ENCODE assay signal across 19 mouse cellular contexts in genomic region chr10:87501659-87502042, GRCm38 (mm10). TPM values are rescaled to one million over a fixed set of nuclear protein-coding genes. Genes with fewer than 3 reads are reported as not detected.
DNase-seq lines count a peak whose midpoint lies in the region; ATAC-seq and TF ChIP-seq lines count a peak whose summit lies in the region.
"Had no signal": no experiment of that assay in that cellular context is flagged by ENCODE, and none has a peak within 500 bp of the region (broad histone marks: within the 10 kb centered on the region; RNA-seq: fewer than 3 reads in every experiment).

No protein-coding gene starts in this region.

- H3K27ac ChIP-seq in embryonic facial prominence, embryonic 10.5 days (replicated peaks) = 0 out of 2 replicates have a peak overlapping the region, but pooled peaks have one; percentile 1
- H3K27ac ChIP-seq in forebrain, embryonic 13.5 days = peak overlapping the region; percentile 52
- H3K27ac ChIP-seq in hindbrain, postnatal 0 days = no peak overlapping the region
- H3K27ac ChIP-seq in neural tube, embryonic 12.5 days = no peak overlapping the region
- H3K27ac ChIP-seq: intestine, embryonic 15.5 days; liver, embryonic 15.5 days; macrophage had no signal

- H3K9me3 ChIP-seq in embryonic facial prominence, embryonic 10.5 days = 0 out of 2 replicates have a peak, but pooled peaks cover 3% of the 10 kb centered on the region
- peaks cover 3% of the 10 kb centered on the region for H3K9me3 ChIP-seq in forebrain, embryonic 13.5 days (replicated peaks)
- no peaks in the 10 kb centered on the region for H3K9me3 ChIP-seq in hindbrain, postnatal 0 days (ENCODE audit: low read length)
- no peaks in the 10 kb centered on the region for H3K9me3 ChIP-seq in neural tube, embryonic 12.5 days
- H3K9me3 ChIP-seq: intestine, embryonic 15.5 days; liver, embryonic 15.5 days had no signal

- peak; percentile 34 for DNase-seq in embryonic facial prominence, embryonic 10.5 days (ENCODE audit: low spot score)
- DNase-seq in hindbrain, postnatal 0 days (ENCODE audit: low spot score) = peak; percentile 27
- no peak for DNase-seq in yolk sac, embryonic 10.5 days (ENCODE audit: low spot score)
- DNase-seq in kidney, adult 9 months = no peak
- DNase-seq in adrenal gland, adult 8-10 months = no peak
- DNase-seq in ovary, postnatal 10 days (ENCODE audit: low spot score) = no peak
- DNase-seq: adrenal gland, postnatal 25 days; cerebellum, adult 9-10 months; gastrocnemius, postnatal 14 days had no signal

- peak; percentile 70 for ATAC-seq in forebrain, embryonic 13.5 days
- no peak for ATAC-seq in hindbrain, postnatal 0 days
- peak; percentile 39 for ATAC-seq in neural tube, embryonic 12.5 days (ENCODE audit: low FRiP score, low read depth)
- ATAC-seq: intestine, embryonic 15.5 days had no signal

- H3K9ac ChIP-seq in forebrain, embryonic 13.5 days = peak overlapping the region; percentile 50
- H3K9ac ChIP-seq in hindbrain, postnatal 0 days (replicated peaks; ENCODE audit: low read length) = no peak overlapping the region
- H3K9ac ChIP-seq in neural tube, embryonic 12.5 days = 0 out of 2 replicates have a peak overlapping the region, but pooled peaks have one; percentile 3
- H3K9ac ChIP-seq: intestine, embryonic 15.5 days; liver, embryonic 15.5 days had no signal

- 0 out of 2 replicates have a peak, but pooled peaks have one; percentile 4 for TF ChIP-seq CTCF in hindbrain, postnatal 0 days (IDR thresholded peaks at IDR 0.05; ENCODE audit: low read depth)

- peak overlapping the region; percentile 58 for H3K4me2 ChIP-seq in forebrain, embryonic 13.5 days
- H3K4me2 ChIP-seq in hindbrain, postnatal 0 days (ENCODE audit: low read depth, low read length) = peak overlapping the region; percentile 50
- H3K4me2 ChIP-seq in neural tube, embryonic 12.5 days (replicated peaks) = peak overlapping the region; percentile 54
- H3K4me2 ChIP-seq: intestine, embryonic 15.5 days; liver, embryonic 15.5 days had no signal

- WGBS in embryonic facial prominence, embryonic 10.5 days = 8% methylated on average over 7 of the region's 7 CpGs
- WGBS in forebrain, embryonic 13.5 days = 3% methylated on average over 7 of the region's 7 CpGs
- 5% methylated on average over 7 of the region's 7 CpGs for WGBS in hindbrain, postnatal 0 days
- 4% methylated on average over 7 of the region's 7 CpGs for WGBS in neural tube, embryonic 12.5 days

- peaks cover 88% of the 10 kb centered on the region for H3K27me3 ChIP-seq in embryonic facial prominence, embryonic 10.5 days (replicated peaks; ENCODE audit: low read depth, poor library complexity, severe bottlenecking)
- H3K27me3 ChIP-seq in forebrain, embryonic 13.5 days = peaks cover 22% of the 10 kb centered on the region
- H3K27me3 ChIP-seq in hindbrain, postnatal 0 days (ENCODE audit: insufficient read depth, low read length) = peaks cover 7% of the 10 kb centered on the region; the same call in 1 of the 2 replicates
- H3K27me3 ChIP-seq in neural tube, embryonic 12.5 days (replicated peaks) = peaks cover 22% of the 10 kb centered on the region
- H3K27me3 ChIP-seq: CH12.LX had no signal

- H3K4me3 ChIP-seq in embryonic facial prominence, embryonic 10.5 days = peak overlapping the region; percentile 33; the same call in 1 of the 2 replicates
- peak overlapping the region; percentile 29 for H3K4me3 ChIP-seq in forebrain, embryonic 13.5 days
- peak overlapping the region; percentile 17; the same call in 1 of the 2 replicates for H3K4me3 ChIP-seq in hindbrain, postnatal 0 days (ENCODE audit: low read length)
- H3K4me3 ChIP-seq in neural tube, embryonic 12.5 days = peak overlapping the region; percentile 9; the same call in 1 of the 2 replicates
- H3K4me3 ChIP-seq: intestine, embryonic 15.5 days; liver, embryonic 15.5 days had no signal

- peaks cover 12% of the 10 kb centered on the region for H3K4me1 ChIP-seq in embryonic facial prominence, embryonic 10.5 days
- peaks cover 38% of the 10 kb centered on the region for H3K4me1 ChIP-seq in forebrain, embryonic 13.5 days
- H3K4me1 ChIP-seq in hindbrain, postnatal 0 days (ENCODE audit: insufficient read depth, low read length) = no peaks in the 10 kb centered on the region
- peaks cover 17% of the 10 kb centered on the region for H3K4me1 ChIP-seq in neural tube, embryonic 12.5 days
- H3K4me1 ChIP-seq: intestine, embryonic 15.5 days; liver, embryonic 15.5 days had no signal

- H3K36me3 ChIP-seq in embryonic facial prominence, embryonic 10.5 days (replicated peaks) = no peaks in the 10 kb centered on the region
- H3K36me3 ChIP-seq in forebrain, embryonic 13.5 days (ENCODE audit: poor library complexity, severe bottlenecking) = no peaks in the 10 kb centered on the region
- H3K36me3 ChIP-seq in hindbrain, postnatal 0 days (ENCODE audit: insufficient read depth, low read length) = no peaks in the 10 kb centered on the region
- H3K36me3 ChIP-seq in neural tube, embryonic 12.5 days = no peaks in the 10 kb centered on the region
- H3K36me3 ChIP-seq: intestine, embryonic 15.5 days; liver, embryonic 15.5 days had no signal

RNA-seq across cellular contexts. Expression of gene Ascl1, which starts 8.2 kb away (rescaled TPM):
- 4.8 and 5.7 TPM in 2 replicates for polyA plus RNA-seq in embryonic facial prominence, embryonic 10.5 days (2016; fragmentation: Nextera tagmentation; extraction: Ambion mirVana)
- 32.1 and 33.9 TPM in 2 replicates for polyA plus RNA-seq in forebrain, embryonic 13.5 days (2015; fragmentation: Nextera tagmentation; extraction: Ambion mirVana)
- 19.4 and 23.9 TPM in 2 replicates for total RNA-seq in hindbrain, postnatal 0 days (2014; rRNA removed)
- 4.6 and 4.7 TPM in 2 replicates for polyA plus RNA-seq in hindbrain, postnatal 0 days (2015; fragmentation: Nextera tagmentation; extraction: Ambion mirVana)
- 53.7 and 66.1 TPM in 2 replicates for polyA plus RNA-seq in neural tube, embryonic 12.5 days (2016; fragmentation: Nextera tagmentation; extraction: Ambion mirVana)
- total RNA-seq in adrenal gland, adult 8-10 months (2022) = 1 to 10 TPM; 1.1 to 2.8 (median 2.0) TPM
- total RNA-seq: CH12.LX; gastrocnemius, postnatal 14 days; neutrophil, adult 5-6 weeks had no signal
- polyA plus RNA-seq: macrophage had no signal

RNA-seq across cellular contexts. Expression of gene Pah, which starts 19.9 kb away (rescaled TPM):
- polyA plus RNA-seq in embryonic facial prominence, embryonic 10.5 days (2016; fragmentation: Nextera tagmentation; extraction: Ambion mirVana) = not detected in 2 replicates
- not detected in 2 replicates for polyA plus RNA-seq in forebrain, embryonic 13.5 days (2015; fragmentation: Nextera tagmentation; extraction: Ambion mirVana)
- 0.07 and 0.37 TPM in 2 replicates for total RNA-seq in hindbrain, postnatal 0 days (2014; rRNA removed)
- polyA plus RNA-seq in hindbrain, postnatal 0 days (2015; fragmentation: Nextera tagmentation; extraction: Ambion mirVana) = 0.10 TPM in 2 replicates
- polyA plus RNA-seq in neural tube, embryonic 12.5 days (2016; fragmentation: Nextera tagmentation; extraction: Ambion mirVana) = 0.11 TPM in 1 of 2 replicates, not detected in the other
- under 1 TPM in 2 of 4 experiments, not detected in 2; 0.52 to 0.86 TPM for total RNA-seq in adrenal gland, adult 8-10 months (2022)
- total RNA-seq: adrenal gland, postnatal 25 days; CH12.LX; gastrocnemius, postnatal 14 days; layer of hippocampus, adult 18-20 months; neutrophil, adult 5-6 weeks had no signal
- polyA plus RNA-seq: heart, embryonic 14.5 days; macrophage; small intestine, adult 2 months had no signal

Comparison
In these comparisons a context has a peak if more than half of its experiments do, and no peak if none do; other contexts are left out.
1. DNase-seq: peak in embryonic facial prominence, embryonic 10.5 days (single experiment) and hindbrain, postnatal 0 days (single experiment); none in yolk sac, embryonic 10.5 days (single experiment), kidney, adult 9 months (single experiment), adrenal gland, adult 8-10 months (single experiment) and ovary, postnatal 10 days (single experiment).
2. H3K27ac ChIP-seq: peak in embryonic facial prominence, embryonic 10.5 days (single experiment) and forebrain, embryonic 13.5 days (single experiment); none in hindbrain, postnatal 0 days (single experiment) and neural tube, embryonic 12.5 days (single experiment).
3. Peak in every context shown above with its lines, with median percentiles within 50 percentile points of each other: H3K4me3 ChIP-seq and H3K4me2 ChIP-seq.